Mouse (Mus musculus) kidney, postnatal 0 days (tissue): ENCODE measurements at regions not wholly inside any gene's neighbourhood (a gene's known extent, or its start where the extent isn't known, plus 50 kb on each side); places are given as distances from the start of the nearest gene placed in this dataset.
A peak's percentile ranks its signal among the peaks of the same experiment; 100 is the strongest.

Experiments
- ATAC-seq: fragments of 200-750 bp; cut with Nextera tagmentation; replicated peaks from 2 replicates; pipeline ENCODE4 v1.8.0; 2017; ENCODE audit warnings: low read depth, moderate number of reproducible peaks, moderate TSS enrichment, moderate library complexity; ENCODE audit not compliant: low FRiP score
- DNase-seq: peaks from one replicate; pipeline ENCODE4 v3.0.0-alpha.2; 2016; ENCODE audit warnings: low spot score
- H3K27ac ChIP-seq: fragments of 300-500 bp; sonication (generic); 2 replicates; pipeline ENCODE4 v1.5.1; 2014; ENCODE audit warnings: mild to moderate bottlenecking
- H3K27me3 ChIP-seq: fragments of 300-500 bp; sonication (generic); 2 replicates; pipeline ENCODE4 v1.6.1; 2014; ENCODE audit warnings: low read length, mixed read lengths; ENCODE audit not compliant: insufficient read depth
- H3K36me3 ChIP-seq: fragments of 300-500 bp; sonication (generic); 2 replicates; pipeline ENCODE4 v1.6.1; 2014; ENCODE audit warnings: low read length, mixed read lengths; ENCODE audit not compliant: insufficient read depth
- H3K4me1 ChIP-seq: fragments of 300-500 bp; sonication (generic); replicated peaks from 2 replicates; pipeline ENCODE4 v1.6.1; 2014; ENCODE audit warnings: antibody characterized with exemption, low read length, mixed read lengths; ENCODE audit not compliant: insufficient read depth
- H3K4me2 ChIP-seq: fragments of 300-500 bp; sonication (generic); 2 replicates; pipeline ENCODE4 v1.6.1; 2014; ENCODE audit warnings: mild to moderate bottlenecking, low read length, moderate library complexity, mixed read lengths
- H3K4me3 ChIP-seq: fragments of 300-500 bp; sonication (generic); replicated peaks from 2 replicates; pipeline ENCODE4 v1.5.1; 2014; ENCODE audit warnings: low read depth, low read length
- H3K9ac ChIP-seq: fragments of 300-500 bp; sonication (generic); 2 replicates; pipeline ENCODE4 v1.6.1; 2014; ENCODE audit warnings: low read depth, low read length
- H3K9me3 ChIP-seq: fragments of 300-500 bp; sonication (generic); replicated peaks from 2 replicates; pipeline ENCODE4 v1.6.1; 2016; ENCODE audit warnings: low read length, inconsistent platforms, mixed read lengths
- CTCF ChIP-seq: IDR thresholded peaks from 2 replicates; pipeline ENCODE4 v1.5.1; 2016; ENCODE audit warnings: antibody characterized with exemption, low read depth, mild to moderate bottlenecking, moderate library complexity
- WGBS: fragments of 180-500 bp; shearing (Covaris S2); extraction: QIAGEN DNeasy Blood & Tissue Kit; methylation state at CpG from one replicate; pipeline ENCODE4 v1.1.7; 2014; 5-methylcytosine and 5-hydroxymethylcytosine counted together

DNA sequence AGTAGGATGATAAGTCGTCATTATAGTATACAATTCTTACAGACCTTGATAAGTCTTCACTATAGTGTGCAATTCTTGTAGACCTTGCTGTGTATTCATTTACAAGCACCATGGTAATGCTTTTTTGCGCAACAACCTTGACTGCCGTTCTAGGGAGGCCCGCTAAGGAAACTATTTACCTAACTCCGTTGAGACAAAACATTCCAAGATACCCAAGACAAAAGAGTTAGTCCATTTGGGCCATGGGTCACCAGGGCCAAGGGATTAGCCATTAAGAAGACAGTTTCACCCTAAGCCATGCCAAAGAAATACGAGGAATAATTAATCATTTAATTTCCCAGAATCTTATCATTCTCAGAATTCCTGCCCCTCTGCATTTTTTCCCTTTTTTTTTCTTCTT lies 227.6 kb upstream of the Ube2e3 start:
- DNase-seq (no peak), ATAC-seq (no peak)
- no peaks in the 10 kb centered on the region for H3K9me3 ChIP-seq
- no peak overlapping the region for H3K4me3 ChIP-seq
- H3K27ac ChIP-seq = no peak overlapping the region
- WGBS = 83% methylated on average over 6 of the region's 6 CpGs
- H3K4me1 ChIP-seq = no peaks in the 10 kb centered on the region
- no peaks in the 10 kb centered on the region for H3K27me3 ChIP-seq
- no peaks in the 10 kb centered on the region for H3K36me3 ChIP-seq
- no peak for TF ChIP-seq CTCF
- no peak overlapping the region for H3K9ac ChIP-seq
- H3K4me2 ChIP-seq = no peak overlapping the region

DNA sequence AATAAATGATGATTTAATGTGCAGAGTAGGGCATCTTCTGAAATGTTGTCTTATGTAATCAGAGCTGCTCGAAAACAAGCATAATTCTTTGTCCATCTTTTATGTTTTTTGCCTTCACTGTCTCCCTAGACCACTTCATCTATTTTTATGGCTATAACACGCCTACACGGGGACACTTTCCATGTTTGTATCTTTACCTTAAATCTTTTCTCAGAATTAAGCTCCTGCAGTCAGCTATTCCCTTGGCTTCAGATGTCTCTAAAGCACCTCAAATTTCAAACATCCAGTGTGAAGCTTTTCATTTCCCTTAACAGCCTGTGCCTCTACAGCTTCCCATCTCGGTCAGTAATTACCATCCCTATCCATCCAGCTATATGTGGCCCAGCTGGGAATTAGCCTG lies 242.7 kb upstream of the Ube2e3 start:
- no peak for TF ChIP-seq CTCF
- Histone ChIP-seq H3K27ac (no peak overlapping the region), H3K4me1 (no peaks in the 10 kb centered on the region), H3K9me3 (no peaks in the 10 kb centered on the region), H3K4me2 (no peak overlapping the region), H3K9ac (no peak overlapping the region), H3K4me3 (no peak overlapping the region), H3K27me3 (no peaks in the 10 kb centered on the region), H3K36me3 (no peaks in the 10 kb centered on the region)
- ATAC-seq = no peak
- no peak for DNase-seq
- WGBS = 25% methylated on average over 4 of the region's 4 CpGs

DNA sequence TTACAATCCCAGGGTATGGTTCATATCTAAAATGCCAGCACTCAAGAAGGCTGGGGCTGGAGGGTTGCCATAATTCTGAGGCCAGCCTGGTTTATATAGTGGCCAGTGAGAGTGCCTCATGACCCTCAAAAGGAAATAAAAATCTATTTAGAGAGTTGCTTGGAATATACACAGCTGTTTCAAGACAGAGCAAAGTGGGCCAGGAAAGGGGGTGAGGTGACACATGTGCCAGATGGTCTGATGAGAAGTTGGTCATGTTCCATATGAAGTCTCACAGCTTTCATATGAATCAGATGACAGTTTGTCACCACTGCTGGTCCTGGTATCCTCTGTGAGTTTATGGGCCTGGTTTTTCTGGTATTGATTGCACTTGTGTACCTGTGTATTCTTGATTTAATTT lies 261.5 kb upstream of the Ube2e3 start:
- no peak for TF ChIP-seq CTCF
- no peak for ATAC-seq
- no peaks in the 10 kb centered on the region for H3K36me3 ChIP-seq
- no peaks in the 10 kb centered on the region for H3K27me3 ChIP-seq
- H3K4me3 ChIP-seq = no peak overlapping the region
- no peak overlapping the region for H3K9ac ChIP-seq
- H3K4me2 ChIP-seq = no peak overlapping the region
- no peaks in the 10 kb centered on the region for H3K9me3 ChIP-seq
- no peak overlapping the region for H3K27ac ChIP-seq
- H3K4me1 ChIP-seq = no peaks in the 10 kb centered on the region
- no peak for DNase-seq

DNA sequence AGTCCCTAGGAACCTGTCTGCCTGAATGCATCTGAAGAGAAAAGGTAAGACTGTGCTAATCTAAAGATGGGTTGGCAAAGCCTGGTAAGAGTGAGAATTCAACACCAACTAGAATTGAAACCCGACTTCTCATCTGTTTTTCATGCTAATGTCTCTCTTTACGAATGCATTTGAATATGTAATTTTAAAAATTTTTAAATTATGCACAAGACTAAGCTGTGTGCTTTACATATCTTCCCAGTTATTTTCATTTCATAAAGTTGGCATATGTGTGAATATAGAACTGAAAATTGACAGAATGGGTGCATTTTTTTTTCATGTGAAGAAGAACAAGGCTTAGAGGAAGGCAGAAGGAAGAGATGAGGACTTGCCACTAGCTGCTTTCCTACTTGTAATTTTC lies 267.2 kb upstream of the Ube2e3 start:
- no peaks in the 10 kb centered on the region for H3K36me3 ChIP-seq
- no peak overlapping the region for H3K27ac ChIP-seq
- H3K4me1 ChIP-seq = no peaks in the 10 kb centered on the region
- H3K4me2 ChIP-seq = no peak overlapping the region
- no peak overlapping the region for H3K4me3 ChIP-seq
- no peak overlapping the region for H3K9ac ChIP-seq
- no peak for DNase-seq
- no peaks in the 10 kb centered on the region for H3K27me3 ChIP-seq
- WGBS = 90% methylated on average over 2 of the region's 2 CpGs
- no peak for ATAC-seq
- no peak for TF ChIP-seq CTCF
- no peaks in the 10 kb centered on the region for H3K9me3 ChIP-seq

DNA sequence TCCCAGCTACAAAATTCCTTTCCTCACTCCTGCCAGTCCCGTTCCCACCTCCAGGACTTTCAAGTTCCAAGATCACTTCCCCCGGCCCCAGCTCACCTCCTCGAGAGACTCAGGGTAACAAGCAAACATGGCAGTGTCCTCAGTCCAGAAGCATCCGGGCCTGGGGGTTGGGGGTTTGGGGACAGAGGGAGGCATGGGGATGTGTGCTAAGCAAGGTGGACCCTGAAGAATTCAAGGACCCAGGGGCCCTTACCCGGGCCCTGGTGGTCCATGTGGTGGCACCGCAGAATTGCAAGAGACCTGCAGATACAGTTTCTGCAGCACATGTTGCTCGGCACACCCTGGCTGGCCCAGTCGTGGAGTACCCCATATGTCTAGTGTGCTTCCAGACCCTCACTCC lies 269.9 kb upstream of the Ube2e3 start:
- Histone ChIP-seq H3K4me2 (no peak overlapping the region), H3K4me1 (no peaks in the 10 kb centered on the region), H3K27ac (no peak overlapping the region), H3K4me3 (no peak overlapping the region), H3K27me3 (no peaks in the 10 kb centered on the region), H3K9ac (no peak overlapping the region), H3K9me3 (no peaks in the 10 kb centered on the region), H3K36me3 (no peaks in the 10 kb centered on the region)
- 88% methylated on average over 8 of the region's 8 CpGs for WGBS
- ATAC-seq = no peak
- no peak for DNase-seq
- TF ChIP-seq CTCF = no peak

DNA sequence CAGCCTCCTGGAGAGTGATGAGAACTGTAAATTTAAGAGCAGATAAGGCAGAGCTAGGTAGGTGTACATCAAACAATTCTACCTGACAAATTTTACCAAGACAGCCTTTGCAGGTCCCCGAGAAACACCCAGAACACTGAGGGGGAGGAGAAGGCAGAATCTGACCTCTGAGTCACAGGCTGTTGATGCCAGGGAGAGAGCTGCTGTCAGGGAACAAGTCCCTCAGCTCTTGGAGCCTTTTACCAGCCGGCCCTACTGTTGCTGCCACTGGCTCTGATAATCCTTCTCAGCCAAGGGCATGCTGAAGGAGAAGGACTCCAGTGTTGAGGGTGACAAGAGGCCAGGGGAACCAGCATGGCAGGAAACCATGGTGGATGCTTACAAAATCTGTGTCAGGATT lies 271.7 kb upstream of the Ube2e3 start:
- 37% methylated on average over 2 of the region's 2 CpGs for WGBS

DNA sequence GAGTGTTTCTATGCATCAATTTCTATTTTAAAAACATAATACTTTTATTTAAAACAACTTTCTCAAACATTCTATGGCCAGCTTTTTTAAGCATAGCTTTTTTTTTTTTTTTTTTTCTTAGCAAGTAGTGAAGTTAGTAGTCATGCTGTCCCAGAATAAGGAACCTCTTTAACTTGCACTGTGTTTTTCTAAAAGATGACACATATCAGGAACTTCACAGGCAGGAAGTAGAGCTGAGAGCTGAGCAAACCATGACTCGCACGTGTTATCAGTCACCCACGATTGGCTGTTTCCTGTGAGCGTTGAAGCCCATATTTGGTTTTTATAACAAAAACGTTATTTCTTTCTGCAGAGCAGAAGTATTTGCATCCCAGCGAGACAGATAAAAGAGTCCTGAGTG lies 287.9 kb upstream of the Ube2e3 start:
- Histone ChIP-seq H3K36me3 (no peaks in the 10 kb centered on the region), H3K9ac (no peak overlapping the region), H3K4me2 (no peak overlapping the region), H3K27ac (no peak overlapping the region), H3K4me3 (no peak overlapping the region), H3K9me3 (no peaks in the 10 kb centered on the region), H3K27me3 (no peaks in the 10 kb centered on the region), H3K4me1 (no peaks in the 10 kb centered on the region)
- TF ChIP-seq CTCF = no peak
- WGBS = 45% methylated on average over 6 of the region's 6 CpGs
- ATAC-seq (no peak), DNase-seq (peak; percentile 7)

More for the DNA sequence above, 271.7 kb upstream of the Ube2e3 start:
- Histone ChIP-seq H3K4me3 (no peak overlapping the region), H3K36me3 (no peaks in the 10 kb centered on the region), H3K27me3 (no peaks in the 10 kb centered on the region), H3K4me2 (no peak overlapping the region), H3K9me3 (no peaks in the 10 kb centered on the region), H3K4me1 (no peaks in the 10 kb centered on the region), H3K27ac (no peak overlapping the region), H3K9ac (no peak overlapping the region)
- ATAC-seq (no peak), DNase-seq (no peak)
- TF ChIP-seq CTCF = no peak
